ENCODE assay signal across 28 mouse cellular contexts in the genomic region with DNA sequence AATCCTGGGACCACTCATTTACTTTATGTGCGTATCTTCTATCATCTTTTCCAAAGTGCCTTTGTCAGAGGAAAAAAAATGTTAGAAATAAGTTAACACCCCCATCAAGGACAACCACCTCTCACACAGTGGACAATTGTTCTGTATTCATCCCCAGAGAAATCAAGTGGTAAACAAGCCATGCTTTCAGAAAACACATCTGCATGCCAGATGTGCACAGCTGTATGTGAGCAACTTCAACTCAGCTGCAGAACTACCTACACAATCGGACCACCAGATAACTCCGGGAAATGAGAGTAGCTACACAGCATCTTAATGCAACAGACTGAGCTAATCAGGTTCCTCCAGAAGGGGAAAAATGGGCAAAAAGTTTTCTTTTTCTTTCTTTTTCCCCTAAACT.
DNase-seq lines count a peak whose midpoint lies in the region; ATAC-seq and TF ChIP-seq lines count a peak whose summit lies in the region.
"Had no signal": no experiment of that assay in that cellular context is flagged by ENCODE, and none has a peak within 500 bp of the region (broad histone marks: within the 10 kb centered on the region; RNA-seq: fewer than 3 reads in every experiment).

No protein-coding gene starts in this region.

- H3K36me3 ChIP-seq in embryonic facial prominence, embryonic 15.5 days: no peaks in the 10 kb centered on the region
- no peaks in the 10 kb centered on the region for H3K36me3 ChIP-seq in limb, embryonic 14.5 days (ENCODE audit: control insufficient read depth, insufficient read depth, low read length)
- H3K36me3 ChIP-seq in forebrain, embryonic 10.5 days (replicated peaks): no peaks in the 10 kb centered on the region
- H3K36me3 ChIP-seq: embryonic facial prominence, embryonic 13.5 days; forebrain, embryonic 15.5 days; liver, embryonic 12.5 days; midbrain, embryonic 13.5 days; neural tube, embryonic 12.5 days had no signal

- intact Hi-C loops in heart, postnatal 36 days (cut with DNase I): no loop called here

- no peak for TF ChIP-seq POLR2A in limb, embryonic 14.5 days (IDR thresholded peaks at IDR 0.05; ENCODE audit: borderline replicate concordance, extremely low read depth, insufficient read depth, insufficient read length)

- DNase-seq in NIH3T3 (ENCODE audit: low read depth): peak; percentile 56
- DNase-seq in embryo, embryonic 11.5 days (ENCODE audit: low read depth, low spot score): peak; percentile 8
- DNase-seq in limb, embryonic 14.5 days (ENCODE audit: low spot score): no peak
- no peak for DNase-seq in heart, postnatal 36 days
- no peak for DNase-seq in cerebellum, postnatal 4 days (ENCODE audit: low spot score in 2 of 2)
- no peak for DNase-seq in forebrain, embryonic 10.5 days (ENCODE audit: extremely low spot score, low spot score)
- DNase-seq: adrenal gland, adult 2 months; cerebellum, adult 11-12 months; cerebellum, postnatal 10 days; gastrocnemius, postnatal 36 days; heart, adult 2 months; heart, postnatal 4 days; kidney, adult 9 months; kidney, postnatal 14 days; left cerebral cortex, postnatal 4 days; lung, adult 18-20 months; right cerebral cortex, postnatal 25 days; spleen, adult 18-20 months; thymus, postnatal 25 days had no signal

- WGBS in embryonic facial prominence, embryonic 15.5 days: 36% methylated on average over 3 of the region's 3 CpGs
- WGBS in limb, embryonic 14.5 days: 32% methylated on average over 3 of the region's 3 CpGs
- 66% methylated on average over 3 of the region's 3 CpGs for WGBS in forebrain, embryonic 10.5 days

- ATAC-seq in embryonic facial prominence, embryonic 15.5 days (ENCODE audit: insufficient number of reproducible peaks, low FRiP score, low TSS enrichment, low read depth): peak; percentile 29; the same call in 1 of the 2 replicates
- ATAC-seq in limb, embryonic 14.5 days (ENCODE audit: low FRiP score, low read depth): peak; percentile 37; the same call in 1 of the 2 replicates
- ATAC-seq: forebrain, embryonic 15.5 days; hindbrain, embryonic 16.5 days; intestine, embryonic 16.5 days; liver, embryonic 12.5 days; midbrain, embryonic 13.5 days; Patski had no signal

- H3K4me2 ChIP-seq in embryonic facial prominence, embryonic 15.5 days (replicated peaks): no peak overlapping the region
- H3K4me2 ChIP-seq in limb, embryonic 14.5 days (replicated peaks; ENCODE audit: low read depth, low read length, severe bottlenecking): no peak overlapping the region
- H3K4me2 ChIP-seq: embryonic facial prominence, embryonic 13.5 days; forebrain, embryonic 15.5 days; liver, embryonic 12.5 days; midbrain, embryonic 13.5 days; neural tube, embryonic 12.5 days had no signal

- H3K27me3 ChIP-seq in embryonic facial prominence, embryonic 15.5 days: 0 out of 2 replicates have a peak, but pooled peaks cover 4% of the 10 kb centered on the region
- no peaks in the 10 kb centered on the region for H3K27me3 ChIP-seq in limb, embryonic 14.5 days (ENCODE audit: control insufficient read depth, insufficient read depth, low read length)
- H3K27me3 ChIP-seq in forebrain, embryonic 10.5 days (ENCODE audit: poor library complexity, severe bottlenecking): no peaks in the 10 kb centered on the region
- H3K27me3 ChIP-seq: forebrain, embryonic 15.5 days; liver, embryonic 12.5 days; midbrain, embryonic 13.5 days; neural tube, embryonic 12.5 days had no signal

- no peak overlapping the region for H3K9ac ChIP-seq in embryonic facial prominence, embryonic 15.5 days
- no peak overlapping the region for H3K9ac ChIP-seq in limb, embryonic 14.5 days (ENCODE audit: low read depth, low read length, severe bottlenecking)
- H3K9ac ChIP-seq: embryonic facial prominence, embryonic 13.5 days; forebrain, embryonic 15.5 days; liver, embryonic 12.5 days; midbrain, embryonic 13.5 days; neural tube, embryonic 12.5 days had no signal

- no peaks in the 10 kb centered on the region for H3K4me1 ChIP-seq in embryonic facial prominence, embryonic 15.5 days
- H3K4me1 ChIP-seq in limb, embryonic 14.5 days (ENCODE audit: control insufficient read depth, insufficient read depth, low read length): no peaks in the 10 kb centered on the region
- H3K4me1 ChIP-seq in forebrain, embryonic 10.5 days: peaks cover 34% of the 10 kb centered on the region
- H3K4me1 ChIP-seq: liver, embryonic 12.5 days; neural tube, embryonic 12.5 days had no signal

- H3K27ac ChIP-seq in embryonic facial prominence, embryonic 15.5 days (replicated peaks): no peak overlapping the region
- H3K27ac ChIP-seq in limb, embryonic 14.5 days (replicated peaks; ENCODE audit: low read depth, low read length): no peak overlapping the region
- no peak overlapping the region for H3K27ac ChIP-seq in forebrain, embryonic 10.5 days
- H3K27ac ChIP-seq: embryonic facial prominence, embryonic 13.5 days; forebrain, embryonic 15.5 days; heart, adult 2 months; liver, embryonic 12.5 days; midbrain, embryonic 13.5 days; neural tube, embryonic 12.5 days had no signal

- no peaks in the 10 kb centered on the region for H3K9me3 ChIP-seq in embryonic facial prominence, embryonic 15.5 days (replicated peaks)
- H3K9me3 ChIP-seq in limb, embryonic 14.5 days (ENCODE audit: control insufficient read depth, low read length): no peaks in the 10 kb centered on the region
- no peaks in the 10 kb centered on the region for H3K9me3 ChIP-seq in forebrain, embryonic 10.5 days
- H3K9me3 ChIP-seq: embryonic facial prominence, embryonic 13.5 days; forebrain, embryonic 15.5 days; liver, embryonic 12.5 days; midbrain, embryonic 13.5 days; neural tube, embryonic 12.5 days had no signal

- no peak overlapping the region for H3K4me3 ChIP-seq in embryonic facial prominence, embryonic 15.5 days (replicated peaks)
- no peak overlapping the region for H3K4me3 ChIP-seq in limb, embryonic 14.5 days (replicated peaks; ENCODE audit: low read length)
- H3K4me3 ChIP-seq in forebrain, embryonic 10.5 days: no peak overlapping the region
- H3K4me3 ChIP-seq: embryonic facial prominence, embryonic 13.5 days; forebrain, embryonic 15.5 days; heart, adult 2 months; liver, embryonic 12.5 days; midbrain, embryonic 13.5 days; neural tube, embryonic 12.5 days had no signal

Comparison
In these comparisons a context has a peak if more than half of its experiments do, and no peak if none do; other contexts are left out.
1. DNase-seq: peak in NIH3T3 (single experiment) and embryo, embryonic 11.5 days (single experiment); none in limb, embryonic 14.5 days (single experiment), heart, postnatal 36 days (0 of 2), cerebellum, postnatal 4 days (0 of 2) and forebrain, embryonic 10.5 days (single experiment).